Mouse (Mus musculus): ENCODE data around the gene Zfp287.

DNA sequence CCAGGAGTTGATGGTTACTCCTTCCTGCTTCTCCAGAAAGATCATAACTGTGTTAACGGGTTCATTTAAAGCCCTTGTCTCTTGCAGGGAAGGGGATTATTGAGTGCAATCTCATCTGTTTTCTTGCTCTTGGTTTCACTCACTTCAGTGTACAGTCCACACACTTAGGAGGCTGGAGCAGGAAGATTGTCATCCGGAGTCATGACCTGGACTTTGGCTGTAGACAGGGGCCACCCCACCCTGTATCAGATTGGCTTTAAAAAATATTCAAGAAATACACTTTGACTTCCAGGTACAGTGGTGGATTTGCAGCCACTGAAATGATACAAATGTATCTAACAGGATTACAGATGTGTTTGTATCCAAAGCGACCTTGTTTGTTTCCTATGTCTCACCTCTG lies 40.1 kb downstream of the Zfp287 start:
- no peak for TF ChIP-seq CTCF (IDR thresholded peaks at IDR 0.05; ENCODE audit: extremely low read depth, insufficient read depth, low read length)
- TF ChIP-seq POLR2A (IDR thresholded peaks at IDR 0.05; ENCODE audit: extremely low read depth, insufficient read depth, low read length) = no peak
